Mouse (Mus musculus): ENCODE results near the gene Camsap1. TPM values are rescaled to one million over a fixed set of nuclear protein-coding genes. Genes with fewer than 3 reads are reported as not detected.

Camsap1 gene
- polyA plus RNA-seq (2014; fragmentation: Illumina TruSeq; extraction: RNeasy Lipid Tissue Mini Kit (QIAGEN cat#74804); ENCODE audit: low read depth, low replicate concordance): 8.3 TPM

DNA sequence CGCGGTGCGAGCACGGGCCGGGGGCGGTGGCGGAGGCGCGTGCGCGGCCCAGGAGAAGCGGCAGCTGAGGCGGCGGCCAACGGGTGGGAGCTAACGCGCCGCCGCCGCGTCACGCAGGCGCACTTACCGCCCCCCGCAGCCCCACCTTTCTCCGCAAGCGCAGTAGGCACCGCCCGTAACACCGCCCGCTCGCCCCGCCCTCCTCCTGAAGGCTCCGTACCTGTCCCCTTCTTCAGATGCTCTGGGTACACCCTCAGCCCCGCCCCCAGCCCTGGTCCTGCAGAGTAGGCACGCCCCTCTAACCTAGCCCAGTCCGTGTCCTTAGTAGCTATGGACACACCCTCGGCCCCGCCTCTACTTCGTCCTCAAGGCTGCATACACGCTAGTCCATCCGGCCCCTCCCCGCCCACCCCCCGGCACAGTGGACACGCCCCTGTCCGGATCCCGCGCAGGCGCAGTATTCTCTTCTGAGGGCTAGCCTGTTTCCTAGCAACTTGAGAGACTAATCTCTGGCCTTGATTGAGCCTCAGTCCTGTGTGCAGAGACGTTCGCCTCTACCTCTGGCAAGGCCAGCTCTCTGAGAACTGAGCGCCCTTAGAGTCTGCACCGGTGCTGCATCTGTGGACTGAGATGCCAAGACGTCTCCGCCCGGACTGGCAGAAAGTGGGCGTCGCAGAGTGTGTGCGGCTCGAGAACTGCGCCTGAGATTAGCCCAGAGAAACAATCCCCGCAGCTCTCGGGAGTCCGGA, at the start of gene Camsap1:
Gene Camsap1, minus strand, starts transcription at position 124 of the 749 bp plus-strand sequence.

DNA sequence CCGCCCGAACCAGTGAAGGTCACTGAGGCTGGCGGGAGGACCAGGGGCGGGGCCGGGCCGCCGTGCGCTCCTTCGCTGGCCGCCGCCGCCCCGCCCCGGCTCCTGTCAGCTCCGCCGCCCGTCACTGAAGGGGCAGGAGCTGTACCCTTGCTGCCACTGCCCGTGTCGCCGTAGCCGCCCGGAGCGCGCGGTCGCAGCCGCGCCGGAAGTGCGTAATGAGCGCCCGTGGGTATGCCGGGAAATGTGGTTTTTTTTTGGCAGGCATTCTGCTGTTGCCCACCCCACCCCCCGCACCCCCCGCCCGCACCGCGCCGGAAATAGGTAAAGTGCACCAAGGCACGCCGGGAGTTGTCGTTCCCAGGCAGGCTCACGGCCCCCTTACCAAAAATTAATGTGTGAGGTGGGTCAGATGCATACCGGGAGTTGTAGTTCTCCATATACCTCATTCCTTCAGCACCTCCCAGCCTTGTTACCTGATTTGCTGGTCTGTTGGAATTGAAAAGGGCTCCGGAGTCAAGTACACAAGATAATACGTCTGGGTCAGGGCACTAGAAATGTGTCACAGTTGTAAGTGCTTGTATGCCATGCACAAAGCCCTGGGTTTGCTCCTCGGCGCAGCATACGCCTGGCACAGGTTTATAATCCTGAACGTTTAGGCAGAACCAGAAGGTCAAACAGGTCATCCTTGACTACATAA, 38.6 kb upstream of the Camsap1 start, which contains the start of gene Ubac1:
Gene Ubac1, minus strand, starts transcription at position 187 of the 697 bp plus-strand sequence.

Other genes starting within 250 kb of the Camsap1 start
- not detected for gene Obp2b, start 246.3 kb downstream of the Camsap1 start, polyA plus RNA-seq (2014; fragmentation: Illumina TruSeq; extraction: RNeasy Lipid Tissue Mini Kit (QIAGEN cat#74804); ENCODE audit: low read depth, low replicate concordance)
- not detected for gene Lcn3, start 217.7 kb downstream of the Camsap1 start, polyA plus RNA-seq (2014; fragmentation: Illumina TruSeq; extraction: RNeasy Lipid Tissue Mini Kit (QIAGEN cat#74804); ENCODE audit: low read depth, low replicate concordance)
- gene Lcn11, start 206.3 kb downstream of the Camsap1 start, polyA plus RNA-seq (2014; fragmentation: Illumina TruSeq; extraction: RNeasy Lipid Tissue Mini Kit (QIAGEN cat#74804); ENCODE audit: low read depth, low replicate concordance): not detected
- gene Gm13539, start 201.0 kb downstream of the Camsap1 start, polyA plus RNA-seq (2014; fragmentation: Illumina TruSeq; extraction: RNeasy Lipid Tissue Mini Kit (QIAGEN cat#74804); ENCODE audit: low read depth, low replicate concordance): not detected
- gene Glt6d1, start 167.4 kb downstream of the Camsap1 start, polyA plus RNA-seq (2014; fragmentation: Illumina TruSeq; extraction: RNeasy Lipid Tissue Mini Kit (QIAGEN cat#74804); ENCODE audit: low read depth, low replicate concordance): not detected
- gene Lcn9, start 160.1 kb downstream of the Camsap1 start, polyA plus RNA-seq (2014; fragmentation: Illumina TruSeq; extraction: RNeasy Lipid Tissue Mini Kit (QIAGEN cat#74804); ENCODE audit: low read depth, low replicate concordance): not detected
- gene Sohlh1, start 136.0 kb downstream of the Camsap1 start, polyA plus RNA-seq (2014; fragmentation: Illumina TruSeq; extraction: RNeasy Lipid Tissue Mini Kit (QIAGEN cat#74804); ENCODE audit: low read depth, low replicate concordance): not detected
- gene Kcnt1, start 119.5 kb downstream of the Camsap1 start, polyA plus RNA-seq (2014; fragmentation: Illumina TruSeq; extraction: RNeasy Lipid Tissue Mini Kit (QIAGEN cat#74804); ENCODE audit: low read depth, low replicate concordance): not detected
- 15.8 TPM for gene Ubac1, start 38.5 kb upstream of the Camsap1 start, polyA plus RNA-seq (2014; fragmentation: Illumina TruSeq; extraction: RNeasy Lipid Tissue Mini Kit (QIAGEN cat#74804); ENCODE audit: low read depth, low replicate concordance)
- 6.3 TPM for gene Nacc2, start 139.9 kb upstream of the Camsap1 start, polyA plus RNA-seq (2014; fragmentation: Illumina TruSeq; extraction: RNeasy Lipid Tissue Mini Kit (QIAGEN cat#74804); ENCODE audit: low read depth, low replicate concordance)
- not detected for gene Lhx3, start 225.0 kb upstream of the Camsap1 start, polyA plus RNA-seq (2014; fragmentation: Illumina TruSeq; extraction: RNeasy Lipid Tissue Mini Kit (QIAGEN cat#74804); ENCODE audit: low read depth, low replicate concordance)

Measured in liver, adult 10 weeks (tissue).